Mouse (Mus musculus) ovary, adult 10 weeks (tissue): Measurements from ENCODE around the gene Adgrd1. TPM values are rescaled to one million over a fixed set of nuclear protein-coding genes. Genes with fewer than 3 reads are reported as not detected.

Experiments used
- polyA plus RNA-seq: library from polyadenylated mRNA; stranded (reverse); fragments of 350-450 nt; fragmentation: Illumina TruSeq; extraction: RNeasy Lipid Tissue Mini Kit (QIAGEN cat#74804); gene quantifications from one replicate; pipeline ENCODE4 v1.2.3, GENCODE M21; 2014

Gene Adgrd1
- 1.4 TPM for polyA plus RNA-seq

GRCm38 (mm10) chr5:129096511-129096910 lies at the start of gene Adgrd1:
Adgrd1 (plus strand) TSS chr5:129096750.

Other genes with a start within 250 kb of the Adgrd1 start
- not detected for gene Rimbp2, start 143.3 kb upstream of the Adgrd1 start, polyA plus RNA-seq
- gene Stx2, start 88.2 kb upstream of the Adgrd1 start, polyA plus RNA-seq: 30.9 TPM
- gene Ran, start 76.7 kb upstream of the Adgrd1 start, polyA plus RNA-seq: 248 TPM